In the genomic region with DNA sequence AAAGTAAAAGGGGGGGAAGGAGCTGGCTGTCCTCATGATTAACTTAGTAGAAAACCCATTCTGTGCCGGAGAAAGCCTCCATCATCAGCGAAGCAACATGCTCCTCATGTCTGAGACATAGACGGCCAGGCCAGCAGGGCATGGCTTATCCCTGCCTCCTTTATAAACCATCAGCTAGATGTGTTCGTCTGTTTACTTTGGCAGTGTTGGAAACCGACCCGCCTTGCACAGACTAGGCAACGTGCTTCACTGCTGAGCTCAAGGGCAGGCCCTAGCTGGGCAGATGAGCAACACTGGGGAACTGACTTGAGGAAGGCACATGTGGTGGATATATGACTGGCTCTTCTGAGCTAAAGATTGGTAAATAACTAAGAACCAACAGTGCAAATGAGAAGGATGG, we compare ENCODE assay signal across 17 mouse cellular contexts.
DNase-seq lines count a peak whose midpoint lies in the region; ATAC-seq lines count a peak whose summit lies in the region.
"Had no signal": no experiment of that assay in that cellular context is flagged by ENCODE, and none has a peak within 500 bp of the region (broad histone marks: within the 10 kb centered on the region; RNA-seq: fewer than 3 reads in every experiment).

No protein-coding gene starts in this region.

- H3K27ac ChIP-seq in kidney, embryonic 16.5 days (ENCODE audit: low read length) = no peak overlapping the region
- H3K27ac ChIP-seq: hindbrain, embryonic 15.5 days; limb, embryonic 15.5 days; midbrain, embryonic 10.5 days had no signal

- no peaks in the 10 kb centered on the region for H3K9me3 ChIP-seq in kidney, embryonic 16.5 days (ENCODE audit: low read length)
- H3K9me3 ChIP-seq: hindbrain, embryonic 15.5 days; limb, embryonic 15.5 days; midbrain, embryonic 10.5 days had no signal

- H3K36me3 ChIP-seq in kidney, embryonic 16.5 days (ENCODE audit: insufficient read depth, low read length) = no peaks in the 10 kb centered on the region
- H3K36me3 ChIP-seq: hindbrain, embryonic 15.5 days; limb, embryonic 15.5 days; midbrain, embryonic 10.5 days had no signal

- DNase-seq in kidney, adult 11 months = no peak
- peak; percentile 2 for DNase-seq in 3T3-L1 (ENCODE audit: low read depth, low spot score)
- DNase-seq in adrenal gland, postnatal 14 days = peak; percentile 49
- DNase-seq in lung, postnatal 10 days = peak; percentile 50
- no peak for DNase-seq in right cerebral cortex, postnatal 4 days
- no peak for DNase-seq in thymus, postnatal 4 days
- DNase-seq in kidney, adult 18-20 months = no peak
- DNase-seq: cerebellum, adult 11 months; forebrain, postnatal 0 days; gastrocnemius, postnatal 36 days; thymus, postnatal 14 days had no signal

- peaks cover 17% of the 10 kb centered on the region for H3K4me1 ChIP-seq in kidney, embryonic 16.5 days (ENCODE audit: insufficient read depth, low read length)
- H3K4me1 ChIP-seq: hindbrain, embryonic 15.5 days had no signal

- H3K4me3 ChIP-seq in kidney, embryonic 16.5 days (ENCODE audit: low read length) = no peak overlapping the region
- H3K4me3 ChIP-seq: hindbrain, embryonic 15.5 days; limb, embryonic 15.5 days; midbrain, embryonic 10.5 days had no signal

- H3K27me3 ChIP-seq in kidney, embryonic 16.5 days (ENCODE audit: insufficient read depth, low read length) = no peaks in the 10 kb centered on the region
- H3K27me3 ChIP-seq: CH12.LX; hindbrain, embryonic 15.5 days; limb, embryonic 15.5 days; Patski had no signal

- H3K9ac ChIP-seq in kidney, embryonic 16.5 days (replicated peaks; ENCODE audit: low read length) = no peak overlapping the region
- H3K9ac ChIP-seq: forebrain, postnatal 0 days; hindbrain, embryonic 15.5 days; limb, embryonic 15.5 days had no signal

- whole genome bisulfite sequencing in kidney, embryonic 16.5 days = 40% methylated on average over 7 of the region's 7 CpGs

- no peak overlapping the region for H3K4me2 ChIP-seq in kidney, embryonic 16.5 days (replicated peaks; ENCODE audit: low read depth, low read length)
- H3K4me2 ChIP-seq: hindbrain, embryonic 15.5 days; limb, embryonic 15.5 days had no signal

- 0 out of 2 replicates have a peak, but pooled peaks have one; percentile 57 for ATAC-seq in kidney, embryonic 16.5 days (ENCODE audit: low FRiP score, low TSS enrichment)
- ATAC-seq: forebrain, postnatal 0 days; Patski had no signal

Comparison
In these comparisons a context has a peak if more than half of its experiments do, and no peak if none do; other contexts are left out.
1. DNase-seq: peak in 3T3-L1 (single experiment), adrenal gland, postnatal 14 days (single experiment) and lung, postnatal 10 days (single experiment); none in kidney, adult 11 months (single experiment), right cerebral cortex, postnatal 4 days (single experiment), thymus, postnatal 4 days (single experiment) and kidney, adult 18-20 months (single experiment).